In genomic region chr10:112977586-112977985, GRCm38 (mm10) we compare ENCODE assay signal across 27 mouse cellular contexts. TPM values are rescaled to one million over a fixed set of nuclear protein-coding genes. Genes with fewer than 3 reads are reported as not detected.
DNase-seq lines count a peak whose midpoint lies in the region; ATAC-seq lines count a peak whose summit lies in the region.
"Had no signal": no experiment of that assay in that cellular context is flagged by ENCODE, and none has a peak within 500 bp of the region (broad histone marks: within the 10 kb centered on the region; RNA-seq: fewer than 3 reads in every experiment).

No protein-coding gene starts in this region.

- H3K9me3 ChIP-seq in heart, embryonic 15.5 days (replicated peaks) = no peaks in the 10 kb centered on the region
- H3K9me3 ChIP-seq in neural tube, embryonic 11.5 days (ENCODE audit: control insufficient read depth, low read length) = no peaks in the 10 kb centered on the region
- H3K9me3 ChIP-seq: embryonic facial prominence, embryonic 10.5 days; embryonic facial prominence, embryonic 13.5 days; forebrain, embryonic 12.5 days; forebrain, embryonic 15.5 days; G1E had no signal

- H3K4me3 ChIP-seq in heart, embryonic 15.5 days = no peak overlapping the region
- no peak overlapping the region for H3K4me3 ChIP-seq in neural tube, embryonic 11.5 days (ENCODE audit: low read depth, low read length)
- H3K4me3 ChIP-seq: embryonic facial prominence, embryonic 10.5 days; embryonic facial prominence, embryonic 13.5 days; erythroblast, embryonic 14.5 days; forebrain, embryonic 12.5 days; forebrain, embryonic 15.5 days had no signal

- no peaks in the 10 kb centered on the region for H3K27me3 ChIP-seq in heart, embryonic 15.5 days
- no peaks in the 10 kb centered on the region for H3K27me3 ChIP-seq in neural tube, embryonic 11.5 days (ENCODE audit: control insufficient read depth, insufficient read depth, low read length)
- H3K27me3 ChIP-seq: CH12.LX; embryonic facial prominence, embryonic 13.5 days; forebrain, embryonic 12.5 days; forebrain, embryonic 15.5 days had no signal

- WGBS in heart, embryonic 15.5 days = 49% methylated on average over 4 of the region's 4 CpGs
- 64% methylated on average over 4 of the region's 4 CpGs for WGBS in neural tube, embryonic 11.5 days

- no peak overlapping the region for H3K4me2 ChIP-seq in heart, embryonic 15.5 days
- H3K4me2 ChIP-seq in neural tube, embryonic 11.5 days (ENCODE audit: low read depth) = no peak overlapping the region
- H3K4me2 ChIP-seq: embryonic facial prominence, embryonic 13.5 days; forebrain, embryonic 12.5 days; forebrain, embryonic 15.5 days; hindbrain, embryonic 14.5 days had no signal

- no peak overlapping the region for H3K27ac ChIP-seq in heart, embryonic 15.5 days
- H3K27ac ChIP-seq in neural tube, embryonic 11.5 days (ENCODE audit: low read depth, low read length) = no peak overlapping the region
- H3K27ac ChIP-seq: embryonic facial prominence, embryonic 10.5 days; embryonic facial prominence, embryonic 13.5 days; forebrain, embryonic 12.5 days; forebrain, embryonic 15.5 days; hindbrain, embryonic 14.5 days; hindbrain, postnatal 0 days had no signal

- intact Hi-C loops in heart, postnatal 10 days (cut with DNase I) = no loop called here

- 0 out of 2 replicates have a peak, but pooled peaks have one; percentile 14 for ATAC-seq in heart, embryonic 15.5 days (replicated peaks; ENCODE audit: insufficient number of reproducible peaks, insufficient read depth, low FRiP score, low read depth)
- peak; percentile 49; the same call in 1 of the 2 replicates for ATAC-seq in neural tube, embryonic 11.5 days (ENCODE audit: insufficient read depth, low FRiP score, low TSS enrichment)
- ATAC-seq: forebrain, embryonic 15.5 days; hindbrain, postnatal 0 days; inflammation-experienced regulatory T-cells, adult 6 months; intestine, embryonic 16.5 days had no signal

- no peaks in the 10 kb centered on the region for H3K36me3 ChIP-seq in heart, embryonic 15.5 days
- H3K36me3 ChIP-seq in neural tube, embryonic 11.5 days (ENCODE audit: control insufficient read depth, insufficient read depth, low read length) = no peaks in the 10 kb centered on the region
- H3K36me3 ChIP-seq: embryonic facial prominence, embryonic 10.5 days; embryonic facial prominence, embryonic 13.5 days; forebrain, embryonic 12.5 days; forebrain, embryonic 15.5 days; G1E had no signal

- H3K9ac ChIP-seq in heart, embryonic 15.5 days = no peak overlapping the region
- H3K9ac ChIP-seq in neural tube, embryonic 11.5 days (ENCODE audit: low read length) = no peak overlapping the region
- H3K9ac ChIP-seq: embryonic facial prominence, embryonic 13.5 days; forebrain, embryonic 12.5 days; forebrain, embryonic 15.5 days; hindbrain, embryonic 14.5 days had no signal

- DNase-seq in heart, postnatal 10 days = no peak
- no peak for DNase-seq in neural tube, embryonic 11.5 days (ENCODE audit: low spot score)
- no peak for DNase-seq in neural tube, embryonic 10.5 days (ENCODE audit: extremely low spot score, low spot score)
- DNase-seq in NIH3T3 (ENCODE audit: low read depth) = peak; percentile 52
- DNase-seq in layer of hippocampus, postnatal 14 days (ENCODE audit: low spot score in 2 of 2) = no peak
- DNase-seq: adrenal gland, adult 2 months; adrenal gland, postnatal 14 days; cerebellum, adult 11 months; cerebellum, adult 2 months; cerebellum, adult 9-11 months; cerebellum, postnatal 25 days; embryo, embryonic 11 days; gastrocnemius, postnatal 25 days; heart, postnatal 4 days; kidney, adult 2 months had no signal

- H3K4me1 ChIP-seq in heart, embryonic 15.5 days (replicated peaks) = no peaks in the 10 kb centered on the region
- H3K4me1 ChIP-seq in neural tube, embryonic 11.5 days (ENCODE audit: control insufficient read depth, insufficient read depth, low read length) = no peaks in the 10 kb centered on the region
- H3K4me1 ChIP-seq: embryonic facial prominence, embryonic 10.5 days; embryonic facial prominence, embryonic 13.5 days; forebrain, embryonic 12.5 days; forebrain, embryonic 15.5 days had no signal

RNA-seq across cellular contexts. Expression of gene Atxn7l3b, which starts 48.8 kb away (rescaled TPM):
- polyA plus RNA-seq in heart, embryonic 15.5 days (2015; fragmentation: Nextera tagmentation; extraction: Ambion mirVana) = 105 and 122 TPM in 2 replicates
- total RNA-seq in heart, postnatal 10 days (2021) = 10 to 100 TPM; 57.6 to 58.2 TPM
- 272 and 275 TPM in 2 replicates for polyA plus RNA-seq in neural tube, embryonic 11.5 days (2014; fragmentation: Nextera tagmentation; extraction: Ambion mirVana)
- total RNA-seq in layer of hippocampus, postnatal 14 days (2021) = 100 to 1,000 TPM; 246 to 254 TPM

Comparison
In these comparisons a context has a peak if more than half of its experiments do, and no peak if none do; other contexts are left out.
1. RNA of gene Atxn7l3b, which starts 48.8 kb away (total RNA-seq): 246 to 254 TPM in layer of hippocampus, postnatal 14 days; 57.6 to 58.2 TPM in heart, postnatal 10 days; every median in the first group is over 4 times any median in the second.